Mouse (Mus musculus): ENCODE data around the gene Nudt22. TPM values are rescaled to one million over a fixed set of nuclear protein-coding genes. Genes with fewer than 3 reads are reported as not detected.

The Nudt22 gene
- polyA plus RNA-seq (2014; fragmentation: Nextera tagmentation; extraction: Ambion mirVana): 15.9 and 16.9 TPM in 2 replicates

DNA sequence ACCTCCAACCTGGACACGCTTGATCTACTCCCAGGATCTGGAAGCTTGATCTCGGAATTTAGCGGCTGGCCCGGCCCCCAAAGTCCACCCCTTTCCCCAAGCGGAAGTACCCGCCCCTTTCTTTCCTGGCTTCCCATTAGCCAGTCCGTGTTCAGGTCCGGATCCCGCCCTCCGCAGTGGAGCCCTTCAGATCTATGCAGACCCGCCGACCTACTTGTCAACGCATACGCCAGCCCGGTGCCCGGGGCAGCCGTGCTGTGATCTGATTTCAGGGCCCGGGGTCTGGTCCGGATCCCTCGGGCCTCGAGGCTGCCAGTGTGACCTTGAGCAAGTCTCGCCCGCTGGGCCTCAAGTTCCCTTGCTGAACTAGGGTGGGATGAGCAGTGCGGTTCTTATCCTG lies at the start of gene Nudt22, which contains the start of gene Trpt1:
Gene Nudt22, minus strand, starts transcription at position 112 of the 400 bp plus-strand sequence.
Gene Trpt1, plus strand, starts transcription at position 126 of the 400 bp plus-strand sequence.
- 1% methylated on average over 24 of the region's 24 CpGs for WGBS
- Histone ChIP-seq H3K27ac (ENCODE audit: low read depth, low read length) (peak within 1 kb of the TSS; percentile 46; the same call in 1 of the 2 replicates), H3K4me2 (peak within 1 kb of the TSS; percentile 90), H3K4me1 (replicated peaks; ENCODE audit: control insufficient read depth, insufficient read depth, low read length) (peaks cover 31% of the 10 kb centered on the region), H3K9ac (ENCODE audit: low read depth, low read length) (peak within 1 kb of the TSS; percentile 71), H3K4me3 (ENCODE audit: low read depth, low read length) (peak within 1 kb of the TSS; percentile 64), H3K9me3 (ENCODE audit: control insufficient read depth, low read length) (no peaks in the 10 kb centered on the region), H3K27me3 (replicated peaks; ENCODE audit: control insufficient read depth, insufficient read depth, low read length) (no peaks in the 10 kb centered on the region), H3K36me3 (ENCODE audit: control insufficient read depth, insufficient read depth, low read length) (peaks cover 21% of the 10 kb centered on the region)
- peak; percentile 77 for ATAC-seq (replicated peaks; ENCODE audit: low FRiP score)
- DNase-seq (ENCODE audit: low spot score): peak; percentile 83

DNA sequence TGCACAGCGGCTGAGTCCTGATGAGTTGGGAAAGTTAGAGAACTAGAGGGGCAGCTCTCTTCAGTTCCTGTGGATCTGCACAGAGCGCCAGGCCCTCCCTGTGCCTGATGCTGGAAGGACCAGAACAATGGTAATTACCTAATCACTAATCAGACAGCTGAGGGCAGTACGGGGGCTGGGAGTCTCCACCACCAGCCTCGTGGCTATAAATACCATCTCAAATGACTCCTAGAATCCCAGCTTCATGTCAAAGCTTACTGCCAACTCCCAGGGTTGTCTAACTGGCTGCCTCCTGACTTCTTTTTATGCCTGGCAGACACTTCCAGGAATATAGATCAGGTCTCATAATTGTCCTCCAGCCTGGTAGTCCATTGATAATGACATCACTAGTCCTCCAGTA lies 48.8 kb upstream of the Nudt22 start:
- Histone ChIP-seq H3K9me3 (ENCODE audit: control insufficient read depth, low read length) (no peaks in the 10 kb centered on the region), H3K27ac (ENCODE audit: low read depth, low read length) (no peak overlapping the region), H3K4me2 (no peak overlapping the region), H3K9ac (ENCODE audit: low read depth, low read length) (no peak overlapping the region), H3K4me3 (ENCODE audit: low read depth, low read length) (no peak overlapping the region), H3K27me3 (replicated peaks; ENCODE audit: control insufficient read depth, insufficient read depth, low read length) (no peaks in the 10 kb centered on the region), H3K36me3 (ENCODE audit: control insufficient read depth, insufficient read depth, low read length) (no peaks in the 10 kb centered on the region), H3K4me1 (replicated peaks; ENCODE audit: control insufficient read depth, insufficient read depth, low read length) (peaks cover 5% of the 10 kb centered on the region)
- ATAC-seq (replicated peaks; ENCODE audit: low FRiP score) (no peak), DNase-seq (ENCODE audit: low spot score) (no peak)
- whole genome bisulfite sequencing: 44% methylated on average over 4 of the region's 4 CpGs

DNA sequence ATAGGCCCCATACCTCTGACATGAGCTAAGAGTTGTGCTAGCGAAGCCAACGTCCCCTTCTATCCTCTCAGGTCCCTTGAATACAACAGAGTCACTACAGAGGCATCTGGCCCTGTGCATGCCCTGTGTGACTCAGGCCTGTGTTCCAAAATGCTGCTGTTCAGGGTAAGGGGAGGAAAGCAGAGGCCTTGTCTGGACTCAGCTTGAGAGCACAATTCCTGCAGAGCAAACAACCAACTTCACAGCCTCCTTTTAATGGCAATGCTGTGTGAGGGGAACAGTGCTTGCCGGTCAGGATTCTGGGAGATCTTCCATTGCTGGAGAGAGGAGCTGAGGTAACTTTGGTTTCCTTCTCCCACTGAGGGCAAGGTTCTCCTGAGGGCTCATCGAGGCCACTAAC lies 48.4 kb upstream of the Nudt22 start:
- Histone ChIP-seq H3K27ac (ENCODE audit: low read depth, low read length) (no peak overlapping the region), H3K9ac (ENCODE audit: low read depth, low read length) (no peak overlapping the region), H3K4me1 (replicated peaks; ENCODE audit: control insufficient read depth, insufficient read depth, low read length) (peaks cover 5% of the 10 kb centered on the region), H3K9me3 (ENCODE audit: control insufficient read depth, low read length) (no peaks in the 10 kb centered on the region), H3K4me2 (no peak overlapping the region), H3K4me3 (ENCODE audit: low read depth, low read length) (no peak overlapping the region), H3K27me3 (replicated peaks; ENCODE audit: control insufficient read depth, insufficient read depth, low read length) (no peaks in the 10 kb centered on the region), H3K36me3 (ENCODE audit: control insufficient read depth, insufficient read depth, low read length) (no peaks in the 10 kb centered on the region)
- ATAC-seq (replicated peaks; ENCODE audit: low FRiP score) (no peak), DNase-seq (ENCODE audit: low spot score) (no peak)
- 72% methylated on average over 4 of the region's 4 CpGs for WGBS

DNA sequence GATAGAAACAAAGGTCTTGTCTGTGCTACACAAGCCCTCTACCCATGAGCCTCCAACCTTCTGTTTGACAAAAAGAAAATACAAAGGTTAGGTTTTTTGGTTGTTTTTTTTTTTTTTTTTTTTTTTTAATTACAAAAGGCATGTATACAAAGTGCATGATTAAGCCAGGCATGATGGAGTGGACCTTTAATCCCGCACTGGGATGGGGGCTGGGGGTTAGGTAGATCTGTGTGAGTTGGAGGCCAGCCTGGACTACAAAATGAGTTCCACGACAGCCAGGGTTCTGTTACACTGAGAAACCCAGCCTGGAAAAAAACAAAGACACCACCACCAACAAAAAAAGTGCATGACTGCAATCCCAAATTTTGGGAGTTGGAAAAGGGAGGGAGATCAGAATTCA lies 45.3 kb upstream of the Nudt22 start:
- WGBS: 92% methylated on average over 2 of the region's 2 CpGs
- Histone ChIP-seq H3K4me1 (replicated peaks; ENCODE audit: control insufficient read depth, insufficient read depth, low read length) (peaks cover 22% of the 10 kb centered on the region), H3K27ac (ENCODE audit: low read depth, low read length) (peak overlapping the region; percentile 92), H3K36me3 (ENCODE audit: control insufficient read depth, insufficient read depth, low read length) (peaks cover 2% of the 10 kb centered on the region; the same call in 1 of the 2 replicates), H3K4me3 (ENCODE audit: low read depth, low read length) (peak overlapping the region; percentile 64), H3K9me3 (ENCODE audit: control insufficient read depth, low read length) (no peaks in the 10 kb centered on the region), H3K9ac (ENCODE audit: low read depth, low read length) (peak overlapping the region; percentile 88; the same call in 1 of the 2 replicates), H3K4me2 (peak overlapping the region; percentile 98), H3K27me3 (replicated peaks; ENCODE audit: control insufficient read depth, insufficient read depth, low read length) (no peaks in the 10 kb centered on the region)
- ATAC-seq (replicated peaks; ENCODE audit: low FRiP score) (no peak), DNase-seq (ENCODE audit: low spot score) (no peak)

- WGBS: 17% methylated on average over 13 of the region's 13 CpGs
- H3K27me3 ChIP-seq (replicated peaks; ENCODE audit: control insufficient read depth, insufficient read depth, low read length): no peaks in the 10 kb centered on the region
- ATAC-seq (replicated peaks; ENCODE audit: low FRiP score): peak; percentile 1; the same call in 1 of the 2 replicates
- H3K36me3 ChIP-seq (ENCODE audit: control insufficient read depth, insufficient read depth, low read length): peaks cover 2% of the 10 kb centered on the region; the same call in 1 of the 2 replicates
- peak overlapping the region; percentile 98 for H3K4me2 ChIP-seq
- H3K27ac ChIP-seq (ENCODE audit: low read depth, low read length): peak overlapping the region; percentile 92
- H3K9ac ChIP-seq (ENCODE audit: low read depth, low read length): peak overlapping the region; percentile 88
- no peak for DNase-seq (ENCODE audit: low spot score)
- no peaks in the 10 kb centered on the region for H3K9me3 ChIP-seq (ENCODE audit: control insufficient read depth, low read length)
- H3K4me1 ChIP-seq (replicated peaks; ENCODE audit: control insufficient read depth, insufficient read depth, low read length): peaks cover 22% of the 10 kb centered on the region
- peak overlapping the region; percentile 64 for H3K4me3 ChIP-seq (ENCODE audit: low read depth, low read length)
Observed at GRCm38 (mm10) chr19:7040637-7041130, 44.8 kb upstream of the Nudt22 start.

- H3K4me1 ChIP-seq (replicated peaks; ENCODE audit: control insufficient read depth, insufficient read depth, low read length): peaks cover 22% of the 10 kb centered on the region
- peaks cover 8% of the 10 kb centered on the region for H3K36me3 ChIP-seq (ENCODE audit: control insufficient read depth, insufficient read depth, low read length)
- H3K4me3 ChIP-seq (ENCODE audit: low read depth, low read length): peak within 1 kb of the TSS; percentile 74
- peak within 1 kb of the TSS; percentile 98 for H3K4me2 ChIP-seq
- peak within 1 kb of the TSS; percentile 98 for H3K9ac ChIP-seq (ENCODE audit: low read depth, low read length)
- H3K27me3 ChIP-seq (replicated peaks; ENCODE audit: control insufficient read depth, insufficient read depth, low read length): no peaks in the 10 kb centered on the region
- ATAC-seq (replicated peaks; ENCODE audit: low FRiP score) (peak; percentile 99), DNase-seq (ENCODE audit: low spot score) (peak; percentile 94)
- H3K9me3 ChIP-seq (ENCODE audit: control insufficient read depth, low read length): no peaks in the 10 kb centered on the region
- peak within 1 kb of the TSS; percentile 92 for H3K27ac ChIP-seq (ENCODE audit: low read depth, low read length)
- under 1% methylated on average over 49 of the region's 49 CpGs for WGBS
Observed at GRCm38 (mm10) chr19:7039841-7040636, 44.1 kb upstream of the Nudt22 start, which contains the start of gene Stip1. Gene Stip1, minus strand, starts transcription at chr19:7039967.

DNA sequence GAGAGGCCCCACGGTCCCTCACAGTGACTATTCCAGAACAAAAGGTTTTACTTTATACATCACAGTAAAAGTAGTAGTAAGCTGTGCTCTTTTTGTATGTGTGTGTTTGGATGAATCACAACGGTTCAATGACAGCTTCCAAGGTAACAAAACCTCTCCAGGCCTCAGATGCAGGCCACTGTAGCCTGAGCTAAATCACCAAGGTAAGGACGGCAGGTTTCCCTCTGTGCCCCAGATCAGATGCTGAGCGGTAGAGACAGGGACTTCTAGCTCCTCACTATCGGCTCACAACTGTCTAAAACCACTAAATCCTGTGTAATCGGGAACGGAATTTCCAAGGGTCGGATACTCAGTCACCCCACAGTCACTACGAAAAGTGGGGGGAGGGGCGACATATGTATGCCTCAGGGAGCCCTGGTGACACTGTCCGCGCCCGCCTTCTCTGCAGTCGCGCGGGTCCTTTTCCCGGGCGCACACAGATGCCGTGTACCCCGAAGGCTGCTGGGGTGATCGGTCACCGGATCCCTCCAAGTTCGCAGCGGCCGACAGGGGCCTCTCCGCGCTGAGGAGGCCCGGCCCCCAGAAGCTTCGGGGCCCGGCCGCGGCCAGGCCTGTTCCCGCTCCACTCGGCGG lies 43.3 kb upstream of the Nudt22 start:
- Histone ChIP-seq H3K4me2 (peak overlapping the region; percentile 87), H3K27me3 (replicated peaks; ENCODE audit: control insufficient read depth, insufficient read depth, low read length) (no peaks in the 10 kb centered on the region), H3K9me3 (ENCODE audit: control insufficient read depth, low read length) (no peaks in the 10 kb centered on the region), H3K27ac (ENCODE audit: low read depth, low read length) (peak overlapping the region; percentile 90), H3K4me1 (replicated peaks; ENCODE audit: control insufficient read depth, insufficient read depth, low read length) (peaks cover 22% of the 10 kb centered on the region), H3K4me3 (ENCODE audit: low read depth, low read length) (peak overlapping the region; percentile 74), H3K9ac (ENCODE audit: low read depth, low read length) (peak overlapping the region; percentile 98), H3K36me3 (ENCODE audit: control insufficient read depth, insufficient read depth, low read length) (peaks cover 11% of the 10 kb centered on the region)
- 2% methylated on average over 33 of the region's 35 CpGs for WGBS
- peak; percentile 72 for DNase-seq (ENCODE audit: low spot score)
- peak; percentile 6 for ATAC-seq (replicated peaks; ENCODE audit: low FRiP score)

GRCm38 (mm10) chr19:7034006-7034405 lies 38.1 kb upstream of the Nudt22 start:
- Histone ChIP-seq H3K36me3 (ENCODE audit: control insufficient read depth, insufficient read depth, low read length) (peaks cover 53% of the 10 kb centered on the region), H3K27me3 (replicated peaks; ENCODE audit: control insufficient read depth, insufficient read depth, low read length) (no peaks in the 10 kb centered on the region), H3K4me2 (no peak overlapping the region), H3K27ac (ENCODE audit: low read depth, low read length) (no peak overlapping the region), H3K4me1 (replicated peaks; ENCODE audit: control insufficient read depth, insufficient read depth, low read length) (peaks cover 17% of the 10 kb centered on the region), H3K9me3 (ENCODE audit: control insufficient read depth, low read length) (no peaks in the 10 kb centered on the region), H3K9ac (ENCODE audit: low read depth, low read length) (no peak overlapping the region), H3K4me3 (ENCODE audit: low read depth, low read length) (no peak overlapping the region)
- ATAC-seq (replicated peaks; ENCODE audit: low FRiP score) (no peak), DNase-seq (ENCODE audit: low spot score) (no peak)
- WGBS: 91% methylated on average over 5 of the region's 5 CpGs
